Mouse (Mus musculus) midbrain, postnatal 0 days (tissue): ENCODE results near the gene Rbm39. TPM values are rescaled to one million over a fixed set of nuclear protein-coding genes. Genes with fewer than 3 reads are reported as not detected.
A peak's percentile ranks its signal among the peaks of the same experiment; 100 is the strongest.

Source experiments
- ATAC-seq: fragments of 200-750 bp; cut with Nextera tagmentation; 2 replicates; pipeline ENCODE4 v1.8.0; 2017; ENCODE audit warnings: moderate number of reproducible peaks, mild to moderate bottlenecking, moderate TSS enrichment, moderate library complexity; ENCODE audit not compliant: low FRiP score
- DNase-seq: peaks from one replicate; pipeline ENCODE4 v3.0.0-alpha.2; 2015; ENCODE audit warnings: low spot score
- H3K27ac ChIP-seq: fragments of 300-500 bp; sonication (generic); 2 replicates; pipeline ENCODE4 v1.5.1; 2014; ENCODE audit warnings: low read depth, mild to moderate bottlenecking, low read length, mixed read lengths
- H3K27me3 ChIP-seq: fragments of 300-500 bp; sonication (generic); 2 replicates; pipeline ENCODE4 v1.6.1; 2014; ENCODE audit warnings: low read length, control low read depth, mixed read lengths; ENCODE audit not compliant: insufficient read depth
- H3K36me3 ChIP-seq: fragments of 300-500 bp; sonication (generic); 2 replicates; pipeline ENCODE4 v1.6.1; 2014; ENCODE audit warnings: low read length, control low read depth, mixed read lengths; ENCODE audit not compliant: insufficient read depth
- H3K4me1 ChIP-seq: fragments of 300-500 bp; sonication (generic); 2 replicates; pipeline ENCODE4 v1.6.1; 2014; ENCODE audit warnings: mild to moderate bottlenecking, control low read depth, antibody characterized with exemption, low read length, mixed read lengths; ENCODE audit not compliant: insufficient read depth
- H3K4me2 ChIP-seq: fragments of 300-500 bp; sonication (generic); 2 replicates; pipeline ENCODE4 v1.6.1; 2014; ENCODE audit warnings: low read depth, mild to moderate bottlenecking, low read length, mixed read lengths; ENCODE audit not compliant: poor library complexity, severe bottlenecking
- H3K4me3 ChIP-seq: fragments of 300-500 bp; sonication (generic); 2 replicates; pipeline ENCODE4 v1.5.1; 2014; ENCODE audit warnings: low read depth, mild to moderate bottlenecking, low read length, moderate library complexity
- H3K9ac ChIP-seq: fragments of 300-500 bp; sonication (generic); replicated peaks from 2 replicates; pipeline ENCODE4 v1.6.1; 2014; ENCODE audit warnings: mild to moderate bottlenecking, low read length, moderate library complexity, mixed read lengths; ENCODE audit not compliant: poor library complexity, severe bottlenecking
- H3K9me3 ChIP-seq: fragments of 300-500 bp; sonication (generic); 2 replicates; pipeline ENCODE4 v1.6.1; 2016; ENCODE audit warnings: low read length, control low read depth
- CTCF ChIP-seq: IDR thresholded peaks from 2 replicates; pipeline ENCODE4 v1.5.1; 2016; ENCODE audit warnings: antibody characterized with exemption, mild to moderate bottlenecking
- WGBS: fragments of 180-500 bp; shearing (Covaris S2); extraction: QIAGEN DNeasy Blood & Tissue Kit; methylation state at CpG from one replicate; pipeline ENCODE4 v1.1.7; 2014; 5-methylcytosine and 5-hydroxymethylcytosine counted together
- polyA plus RNA-seq: library from polyadenylated mRNA; unstranded; fragments of >200 nt; fragmentation: Nextera tagmentation; extraction: Ambion mirVana; gene quantifications from 2 replicates; pipeline ENCODE4 v1.2.1, GENCODE M21; 2015
- total RNA-seq: library from RNA; depleted of rRNA; stranded (reverse); fragments of >200 nt; gene quantifications from 2 replicates; pipeline ENCODE4 v1.2.3, GENCODE M21; 2014; rRNA removed

Rbm39 gene
- 234 and 372 TPM in 2 replicates for total RNA-seq
- 387 and 466 TPM in 2 replicates for polyA plus RNA-seq

DNA sequence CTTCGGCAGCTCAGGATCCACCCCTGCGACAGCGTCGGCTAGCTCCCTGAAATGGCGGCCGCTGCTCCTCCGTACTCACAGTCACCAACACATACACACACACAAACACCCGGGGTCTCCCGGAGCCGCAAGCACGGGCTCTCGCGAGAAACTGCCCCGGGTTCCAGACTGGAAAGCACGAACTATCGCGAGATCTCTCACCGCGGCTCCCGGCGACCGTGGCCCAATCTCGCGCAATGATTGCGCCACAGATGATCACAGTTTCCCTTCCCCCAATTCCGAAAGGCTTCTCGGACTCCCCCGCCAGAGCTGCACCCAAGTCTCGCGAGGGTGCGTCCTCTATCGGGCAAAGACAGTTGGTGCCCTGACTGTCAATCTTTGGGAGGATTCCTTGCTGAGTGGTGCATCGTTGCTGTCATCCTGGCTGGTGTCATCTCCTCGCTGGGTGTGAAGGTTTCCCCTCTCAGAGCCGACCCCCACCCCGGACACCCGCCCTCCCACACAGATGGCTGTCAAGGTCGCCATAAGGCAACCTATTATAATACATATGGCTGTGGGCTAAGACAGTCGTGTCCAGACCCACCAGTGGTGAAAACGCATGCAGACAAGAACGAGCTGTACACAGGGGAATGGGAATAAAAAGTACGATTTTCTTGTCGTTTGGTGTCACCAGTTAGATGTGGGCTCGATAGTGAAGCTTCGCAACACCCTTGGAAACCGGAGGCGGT, at the start of gene Rbm39:
Gene Rbm39, minus strand, starts transcription at position 145 of the 728 bp plus-strand sequence.
- peak within 1 kb of the TSS; percentile 100 for H3K27ac ChIP-seq
- no peaks in the 10 kb centered on the region for H3K27me3 ChIP-seq
- peak within 1 kb of the TSS; percentile 100 for H3K4me3 ChIP-seq
- DNase-seq = peak; percentile 100
- TF ChIP-seq CTCF = peak; percentile 73
- H3K4me2 ChIP-seq = peak within 1 kb of the TSS; percentile 64
- peaks cover 6% of the 10 kb centered on the region; the same call in 1 of the 2 replicates for H3K36me3 ChIP-seq
- peak within 1 kb of the TSS; percentile 100 for H3K9ac ChIP-seq
- H3K4me1 ChIP-seq = no peaks in the 10 kb centered on the region
- WGBS = under 1% methylated on average over 47 of the region's 47 CpGs
- H3K9me3 ChIP-seq = no peaks in the 10 kb centered on the region
- ATAC-seq = peak; percentile 96

DNA sequence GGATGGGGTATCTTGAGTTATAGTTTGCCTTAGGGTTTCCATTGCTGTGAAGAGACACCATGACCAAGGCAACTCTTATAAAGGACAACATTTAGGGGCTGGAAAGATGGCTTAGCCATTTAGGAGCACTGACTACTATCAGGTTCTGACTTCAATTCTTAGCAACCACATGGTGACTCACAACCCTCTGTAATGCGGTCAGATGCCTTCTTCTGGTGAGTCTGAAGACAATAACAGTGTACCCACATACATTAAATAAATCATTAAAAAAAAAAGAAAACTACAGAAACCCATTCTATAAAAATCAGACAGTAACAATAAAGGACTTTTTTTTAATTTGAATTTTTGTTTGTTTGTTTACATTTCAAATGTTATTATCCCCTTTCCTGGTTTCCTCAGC, 49.1 kb upstream of the Rbm39 start:
- Histone ChIP-seq H3K4me2 (no peak overlapping the region), H3K4me1 (no peaks in the 10 kb centered on the region), H3K4me3 (no peak overlapping the region), H3K9ac (no peak overlapping the region), H3K9me3 (no peaks in the 10 kb centered on the region), H3K27me3 (no peaks in the 10 kb centered on the region), H3K36me3 (peaks cover under 1% of the 10 kb centered on the region; the same call in 1 of the 2 replicates), H3K27ac (no peak overlapping the region)
- DNase-seq (no peak), ATAC-seq (no peak)
- no peak for TF ChIP-seq CTCF
- 96% methylated on average over 1 of the region's 1 CpGs for WGBS

DNA sequence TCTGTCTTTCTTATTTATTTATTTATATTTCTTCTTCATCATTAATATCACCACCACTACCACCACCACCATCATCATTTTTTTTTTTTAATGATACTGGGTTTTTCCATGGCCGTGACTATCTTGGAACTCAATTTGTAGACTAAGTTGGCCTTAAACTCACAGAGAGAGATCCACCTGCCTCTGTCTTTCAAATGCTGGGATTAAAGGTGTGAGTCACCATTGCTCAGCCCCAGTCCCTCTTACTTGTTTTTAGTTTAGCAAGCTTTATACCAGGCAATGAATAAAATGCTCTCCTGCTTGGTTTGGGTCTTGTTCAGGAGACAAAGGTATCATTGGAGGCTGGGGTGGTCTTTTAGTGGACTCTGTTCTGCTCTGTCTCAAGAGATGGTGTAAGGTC, 47.7 kb upstream of the Rbm39 start:
- Histone ChIP-seq H3K9ac (no peak overlapping the region), H3K36me3 (peaks cover 7% of the 10 kb centered on the region), H3K4me2 (no peak overlapping the region), H3K4me1 (no peaks in the 10 kb centered on the region), H3K4me3 (no peak overlapping the region), H3K27me3 (no peaks in the 10 kb centered on the region), H3K27ac (no peak overlapping the region), H3K9me3 (no peaks in the 10 kb centered on the region)
- TF ChIP-seq CTCF = no peak
- ATAC-seq (no peak), DNase-seq (no peak)
- 92% methylated on average over 1 of the region's 1 CpGs for WGBS

DNA sequence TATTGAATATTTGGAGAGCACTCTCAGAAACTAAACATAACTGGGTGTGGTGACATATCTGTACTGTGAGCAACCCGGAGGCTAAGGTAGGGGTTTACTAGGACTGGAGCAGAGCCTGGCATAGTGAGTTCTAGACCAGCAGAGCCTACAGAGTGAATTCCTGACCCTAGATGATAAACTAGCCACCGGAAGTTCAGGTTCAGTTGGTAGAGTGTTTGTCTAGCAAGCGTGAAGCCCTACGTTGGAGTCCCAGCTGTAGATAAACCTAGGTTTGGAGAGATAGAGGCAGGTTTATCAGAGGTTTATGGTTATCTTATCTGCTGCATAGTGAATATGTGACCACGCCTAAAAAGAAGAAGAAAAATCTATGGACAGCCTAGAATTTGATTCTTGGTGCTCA, 44.0 kb upstream of the Rbm39 start:
- TF ChIP-seq CTCF = no peak
- Histone ChIP-seq H3K27me3 (no peaks in the 10 kb centered on the region), H3K27ac (no peak overlapping the region), H3K4me3 (no peak overlapping the region), H3K4me1 (no peaks in the 10 kb centered on the region), H3K4me2 (no peak overlapping the region), H3K9ac (no peak overlapping the region), H3K9me3 (no peaks in the 10 kb centered on the region), H3K36me3 (peaks cover 7% of the 10 kb centered on the region)
- no peak for ATAC-seq
- 94% methylated on average over 5 of the region's 5 CpGs for WGBS
- no peak for DNase-seq

DNA sequence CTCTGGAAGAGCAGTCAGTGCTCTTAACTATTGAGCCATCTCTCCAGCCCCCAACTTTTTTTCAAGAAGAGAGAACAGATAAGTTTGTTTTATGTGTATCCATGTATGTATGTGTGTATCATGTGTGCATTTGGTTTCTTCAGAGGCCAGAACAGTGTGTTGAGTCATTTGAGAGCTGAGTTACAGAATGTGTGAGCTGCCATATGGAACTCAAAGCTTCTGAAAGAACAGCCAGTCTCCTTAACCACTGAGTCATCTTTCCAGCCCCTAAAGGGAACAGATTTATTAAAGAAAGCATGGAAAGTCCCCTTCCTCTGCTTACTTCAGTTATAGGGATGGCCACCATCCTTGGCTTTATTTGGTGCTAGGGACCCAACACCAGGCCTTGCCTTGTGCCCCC, 42.1 kb upstream of the Rbm39 start:
- H3K4me3 ChIP-seq = no peak overlapping the region
- H3K9ac ChIP-seq = no peak overlapping the region
- no peaks in the 10 kb centered on the region for H3K27me3 ChIP-seq
- TF ChIP-seq CTCF = no peak
- H3K27ac ChIP-seq = no peak overlapping the region
- ATAC-seq (no peak), DNase-seq (no peak)
- no peaks in the 10 kb centered on the region for H3K4me1 ChIP-seq
- H3K36me3 ChIP-seq = peaks cover 7% of the 10 kb centered on the region
- no peak overlapping the region for H3K4me2 ChIP-seq
- no peaks in the 10 kb centered on the region for H3K9me3 ChIP-seq

DNA sequence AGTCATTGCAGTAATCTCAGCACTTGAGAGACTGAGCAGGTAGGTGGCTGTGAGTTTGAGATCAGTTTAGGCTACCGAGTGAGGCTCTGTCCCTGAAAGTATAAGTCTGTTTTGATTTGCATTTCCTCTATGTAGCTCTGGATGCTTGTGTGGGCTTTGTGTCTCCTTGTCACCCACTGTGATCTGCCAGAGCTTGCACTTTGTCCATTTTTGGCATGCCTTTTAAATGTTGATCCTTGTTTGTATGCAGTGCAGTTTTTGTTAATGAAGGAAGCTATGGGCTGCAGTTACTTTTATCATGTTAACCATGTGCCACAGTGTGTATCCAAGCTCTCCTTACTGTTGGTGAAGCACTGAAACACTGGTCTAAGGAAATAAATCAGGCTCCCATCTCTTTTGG, 37.7 kb upstream of the Rbm39 start:
- no peaks in the 10 kb centered on the region for H3K27me3 ChIP-seq
- H3K9me3 ChIP-seq = no peaks in the 10 kb centered on the region
- no peak overlapping the region for H3K4me2 ChIP-seq
- H3K4me1 ChIP-seq = no peaks in the 10 kb centered on the region
- no peak overlapping the region for H3K9ac ChIP-seq
- peak overlapping the region; percentile 21; the same call in 1 of the 2 replicates for H3K27ac ChIP-seq
- DNase-seq (peak; percentile 18), ATAC-seq (no peak)
- WGBS = 21% methylated on average over 1 of the region's 1 CpGs
- peaks cover 3% of the 10 kb centered on the region; the same call in 1 of the 2 replicates for H3K36me3 ChIP-seq
- no peak for TF ChIP-seq CTCF
- no peak overlapping the region for H3K4me3 ChIP-seq
